Mouse (Mus musculus): Measurements from ENCODE around the gene Tirap.

- TF ChIP-seq CTCF (IDR thresholded peaks at IDR 0.05; ENCODE audit: low read depth): no peak
- no peak for TF ChIP-seq EP300 (IDR thresholded peaks at IDR 0.05; ENCODE audit: low read depth)
Observed at GRCm38 (mm10) chr9:35142221-35142620, 57.9 kb downstream of the Tirap start.

All from heart, postnatal 0 days (tissue).